Mouse (Mus musculus) testis, adult 2 months (tissue): Measurements from ENCODE around the gene Tmem52. TPM values are rescaled to one million over a fixed set of nuclear protein-coding genes. Genes with fewer than 3 reads are reported as not detected.

Experiments
- H3K27ac ChIP-seq: fragments of 200-500 bp; 2 replicates; pipeline ENCODE4 v1.5.1; 2012; ENCODE audit warnings: low read depth, low read length; ENCODE audit not compliant: control insufficient read depth, insufficient read depth
- H3K27me3 ChIP-seq: fragments of 200-500 bp; 2 replicates; pipeline ENCODE4 v1.6.1; 2012; ENCODE audit warnings: mild to moderate bottlenecking, low read length, moderate library complexity; ENCODE audit not compliant: control insufficient read depth, insufficient read depth
- H3K36me3 ChIP-seq: fragments of 200-500 bp; 2 replicates; pipeline ENCODE4 v1.6.1; 2012; ENCODE audit warnings: mild to moderate bottlenecking, low read length; ENCODE audit not compliant: control insufficient read depth, insufficient read depth
- H3K4me1 ChIP-seq: fragments of 200-500 bp; 2 replicates; pipeline ENCODE4 v1.6.1; 2012; ENCODE audit warnings: low read length; ENCODE audit not compliant: control insufficient read depth, insufficient read depth
- H3K4me3 ChIP-seq: fragments of 200-500 bp; 2 replicates; pipeline ENCODE4 v1.5.1; 2012; ENCODE audit warnings: low read depth, mild to moderate bottlenecking, low read length, moderate library complexity, mixed read lengths; ENCODE audit not compliant: control insufficient read depth
- CTCF ChIP-seq: fragments of 200-500 bp; IDR thresholded peaks from 2 replicates; pipeline ENCODE4 v1.5.1; 2012; ENCODE audit warnings: low read depth, mild to moderate bottlenecking, inconsistent platforms, low read length, moderate library complexity; ENCODE audit not compliant: control insufficient read depth, insufficient read depth, insufficient replicate concordance
- POLR2A ChIP-seq: fragments of 200-500 bp; IDR thresholded peaks from 2 replicates; pipeline ENCODE4 v1.6.1; 2012; ENCODE audit warnings: low read depth, mild to moderate bottlenecking, inconsistent platforms, low read length, moderate library complexity; ENCODE audit not compliant: control insufficient read depth
- polyA plus RNA-seq: library from polyadenylated mRNA; depleted of rRNA; stranded (reverse); fragments of >200 nt; gene quantifications from 2 replicates; pipeline ENCODE4 v1.2.3, GENCODE M21; 2012

Gene Tmem52
- polyA plus RNA-seq, 1 experiment: 30.0 TPM

DNA sequence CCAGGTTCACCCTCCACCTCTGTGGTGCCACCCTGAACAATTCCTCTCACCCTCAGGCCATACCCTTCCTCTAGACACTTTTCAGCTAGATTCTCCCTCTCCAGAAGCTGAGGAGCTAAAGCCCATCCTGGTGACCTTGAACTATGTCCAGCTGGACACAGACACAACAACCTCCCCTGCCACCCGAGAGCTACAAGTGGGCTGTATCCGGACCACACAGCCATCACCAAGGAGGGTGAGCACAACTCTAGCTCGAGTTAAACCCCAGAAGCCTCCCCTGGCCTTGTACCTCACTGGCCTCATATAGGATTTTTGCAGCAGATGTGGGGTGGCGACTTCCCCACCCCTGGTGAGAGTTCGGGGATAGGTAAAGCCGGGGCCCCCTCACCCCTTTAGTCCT, 3.3 kb upstream of the Tmem52 start:
- Histone ChIP-seq H3K36me3 (no peaks in the 10 kb centered on the region; the same call in 1 of the 2 replicates), H3K27ac (no peak overlapping the region), H3K4me3 (no peak overlapping the region), H3K4me1 (peaks cover 3% of the 10 kb centered on the region), H3K27me3 (no peaks in the 10 kb centered on the region)
- TF ChIP-seq POLR2A (no peak), CTCF (no peak)

DNA sequence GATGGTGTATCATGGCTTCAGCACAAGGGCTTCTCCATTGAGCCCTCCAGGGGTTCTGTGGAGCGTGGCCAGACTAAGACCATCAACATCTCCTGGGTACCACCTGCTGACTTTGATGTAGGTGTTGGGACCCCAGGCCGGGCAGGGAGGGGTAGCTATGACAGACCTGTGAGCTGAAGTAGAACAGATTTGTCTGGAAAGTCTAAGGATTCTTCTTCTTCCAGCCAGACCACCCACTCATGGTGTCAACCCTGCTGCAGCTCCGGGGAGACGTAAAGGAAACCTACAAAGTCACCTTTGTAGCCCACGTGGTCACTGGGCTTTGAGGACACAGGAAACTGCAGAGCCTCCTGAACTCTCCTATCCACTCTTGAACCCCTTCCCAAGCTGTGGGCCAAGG, 2.8 kb upstream of the Tmem52 start:
- Histone ChIP-seq H3K4me3 (no peak overlapping the region), H3K4me1 (peaks cover 3% of the 10 kb centered on the region), H3K27ac (no peak overlapping the region), H3K27me3 (no peaks in the 10 kb centered on the region), H3K36me3 (no peaks in the 10 kb centered on the region; the same call in 1 of the 2 replicates)
- no peak for TF ChIP-seq POLR2A
- TF ChIP-seq CTCF: no peak

DNA sequence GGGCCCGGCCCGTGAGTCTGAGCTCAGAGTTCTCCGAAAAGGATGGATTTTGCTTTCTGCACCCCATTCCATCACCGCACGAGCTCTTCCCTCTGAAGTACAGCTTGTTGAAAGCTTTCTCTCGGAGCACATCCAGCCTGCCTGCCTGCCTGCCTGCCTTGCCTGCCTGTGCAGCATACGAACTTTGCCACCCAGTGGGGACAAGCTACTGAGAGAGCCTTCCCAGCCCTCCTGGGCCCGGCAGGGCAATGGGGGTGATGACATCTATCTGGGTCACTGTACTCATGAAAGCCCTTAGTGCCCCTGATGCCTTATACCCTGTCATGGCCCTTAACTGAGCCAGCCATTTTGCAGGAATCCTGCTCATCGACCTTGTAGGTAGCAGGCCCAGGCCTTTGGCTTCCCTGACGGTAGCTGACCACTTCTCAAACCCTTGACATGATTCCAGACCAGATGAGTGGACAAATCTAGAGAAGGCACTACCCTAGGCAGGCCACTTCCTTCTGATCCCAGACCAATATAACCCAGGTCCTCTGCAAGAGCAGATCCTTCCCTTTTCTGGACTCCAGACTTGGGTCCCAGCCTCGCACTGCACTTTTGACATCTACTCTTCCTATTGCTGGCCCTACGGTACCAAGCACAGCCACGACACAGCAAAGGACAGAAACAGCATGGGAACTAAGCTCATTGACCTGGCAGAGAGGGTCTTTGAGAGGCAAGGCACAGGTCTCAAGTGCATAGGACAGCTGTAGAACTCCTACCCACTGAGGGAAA, 1.5 kb upstream of the Tmem52 start:
- TF ChIP-seq CTCF: no peak
- no peak for TF ChIP-seq POLR2A
- H3K27ac ChIP-seq: no peak overlapping the region
- no peaks in the 10 kb centered on the region; the same call in 1 of the 2 replicates for H3K36me3 ChIP-seq
- H3K27me3 ChIP-seq: no peaks in the 10 kb centered on the region
- H3K4me1 ChIP-seq: peaks cover 3% of the 10 kb centered on the region
- no peak overlapping the region for H3K4me3 ChIP-seq

DNA sequence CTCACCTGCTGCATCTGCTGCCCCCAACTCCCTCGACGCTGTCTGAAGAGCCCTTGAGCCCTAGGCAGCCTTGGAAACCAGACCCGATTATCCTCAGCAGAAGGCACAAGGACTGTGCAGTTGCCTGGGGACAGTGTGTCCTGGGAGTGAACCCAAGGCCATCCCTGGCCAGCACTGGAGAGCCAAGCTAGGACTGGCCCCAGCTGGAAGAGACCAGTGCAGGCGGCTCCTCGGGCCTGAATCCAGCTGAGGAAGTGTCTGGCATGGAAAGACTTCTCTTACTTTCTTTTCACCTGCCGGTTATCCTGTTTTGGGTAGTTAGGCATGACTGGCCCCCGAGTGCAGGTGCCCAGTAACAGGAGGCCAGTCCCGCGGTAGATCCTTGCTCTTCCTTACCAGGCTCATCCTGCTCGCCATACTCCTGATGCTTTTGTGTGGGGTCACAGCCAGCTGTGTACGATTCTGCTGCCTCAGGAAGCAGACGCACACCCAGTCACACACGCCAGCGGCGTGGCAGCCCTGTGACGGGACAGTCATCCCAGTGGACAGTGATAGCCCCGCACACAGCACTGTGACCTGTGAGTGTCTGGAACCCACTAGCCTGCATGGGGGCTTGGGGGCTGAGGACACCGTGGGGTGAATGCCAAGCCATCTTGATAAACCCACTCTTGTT, 812 bp downstream of the Tmem52 start:
- Histone ChIP-seq H3K4me1 (peaks cover 3% of the 10 kb centered on the region), H3K36me3 (no peaks in the 10 kb centered on the region; the same call in 1 of the 2 replicates), H3K27me3 (no peaks in the 10 kb centered on the region), H3K4me3 (peak overlapping the region; percentile 43), H3K27ac (peak overlapping the region; percentile 48)
- TF ChIP-seq POLR2A (peak; percentile 49; the same call in 1 of the 2 replicates), CTCF (no peak)

DNA sequence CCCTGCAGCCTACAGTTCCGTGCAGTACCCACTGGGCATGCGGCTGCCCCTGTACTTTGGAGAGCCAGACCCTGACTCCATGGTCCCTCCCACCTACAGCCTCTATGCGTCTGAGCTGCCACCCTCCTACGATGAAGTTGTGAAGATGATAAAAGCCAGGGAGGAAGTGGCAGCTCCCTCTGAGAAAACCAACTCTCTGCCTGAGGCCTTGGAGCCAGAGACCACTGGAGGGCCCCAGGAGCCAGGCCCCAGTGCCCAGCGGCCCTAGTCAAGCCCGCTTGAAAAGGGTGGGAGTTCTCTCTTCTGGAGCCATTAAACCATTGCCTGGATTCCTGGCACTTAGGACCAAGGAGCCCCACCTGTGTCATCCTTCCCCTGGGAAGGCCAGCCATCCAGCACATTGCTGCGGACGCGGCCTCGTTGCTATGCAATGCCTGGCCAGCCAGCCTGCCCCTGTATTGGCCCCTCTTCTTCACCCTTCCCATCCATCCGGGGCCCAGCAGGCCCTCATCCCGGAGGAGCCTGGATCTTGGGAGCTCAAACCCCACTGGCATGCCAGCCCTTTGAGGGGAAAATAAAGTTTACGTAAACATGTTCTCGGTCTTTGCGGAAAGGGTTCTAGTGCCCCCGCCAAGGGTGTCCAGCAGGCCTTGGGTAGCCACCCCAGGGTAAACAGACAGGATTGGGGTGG, 1.5 kb downstream of the Tmem52 start:
- peaks cover 3% of the 10 kb centered on the region for H3K4me1 ChIP-seq
- no peak for TF ChIP-seq POLR2A
- no peak for TF ChIP-seq CTCF
- no peaks in the 10 kb centered on the region for H3K27me3 ChIP-seq
- no peak overlapping the region for H3K4me3 ChIP-seq
- H3K36me3 ChIP-seq: no peaks in the 10 kb centered on the region
- peak overlapping the region; percentile 48 for H3K27ac ChIP-seq

DNA sequence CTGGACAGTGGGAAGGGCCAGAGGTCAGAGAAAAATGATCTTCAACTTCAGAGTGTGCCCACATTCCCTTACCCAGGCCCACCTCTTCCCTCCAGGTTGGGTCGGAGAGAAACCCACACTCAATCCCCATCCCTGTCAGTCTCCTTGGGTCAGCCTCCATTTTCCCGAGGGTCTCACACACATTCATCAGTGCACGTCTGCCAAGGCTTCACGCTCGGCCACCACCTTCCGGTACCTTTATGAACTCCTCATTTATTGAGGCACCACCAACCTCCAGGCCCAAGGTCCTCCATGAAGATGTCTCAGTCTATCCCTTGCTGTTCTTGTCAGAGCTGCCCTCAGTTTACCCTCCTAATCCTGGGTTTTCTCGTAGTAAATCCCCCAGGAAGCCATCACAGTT, 2.1 kb downstream of the Tmem52 start:
- Histone ChIP-seq H3K27ac (no peak overlapping the region), H3K4me3 (no peak overlapping the region), H3K36me3 (no peaks in the 10 kb centered on the region), H3K4me1 (peaks cover 3% of the 10 kb centered on the region), H3K27me3 (no peaks in the 10 kb centered on the region)
- TF ChIP-seq CTCF (no peak), POLR2A (no peak)

DNA sequence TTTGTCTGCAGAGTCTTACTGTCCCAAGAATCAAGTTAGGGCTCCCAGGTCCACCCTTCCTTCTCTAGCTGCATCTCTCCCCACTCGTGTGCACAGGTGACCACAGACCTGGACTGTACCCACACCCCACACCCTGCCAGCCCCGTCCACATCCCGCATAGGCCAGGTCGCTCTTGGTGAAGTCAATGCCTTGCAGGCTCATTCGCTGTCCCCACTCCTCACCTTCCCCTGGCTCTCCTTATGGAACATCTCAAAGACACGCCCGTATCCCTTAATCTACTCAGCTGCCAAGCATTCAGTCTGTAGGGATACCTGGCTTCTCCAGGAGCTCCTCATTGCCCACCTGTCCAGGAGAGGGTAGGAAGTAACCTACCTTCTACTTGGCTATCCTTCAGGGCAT, 2.5 kb downstream of the Tmem52 start:
- no peak overlapping the region for H3K27ac ChIP-seq
- H3K27me3 ChIP-seq: no peaks in the 10 kb centered on the region
- peaks cover 3% of the 10 kb centered on the region for H3K4me1 ChIP-seq
- TF ChIP-seq POLR2A: no peak
- TF ChIP-seq CTCF: no peak
- no peaks in the 10 kb centered on the region for H3K36me3 ChIP-seq
- no peak overlapping the region for H3K4me3 ChIP-seq
